Mouse (Mus musculus) liver, embryonic 14.5 days (tissue): Measurements from ENCODE around the gene Tmem51. TPM values are rescaled to one million over a fixed set of nuclear protein-coding genes. Genes with fewer than 3 reads are reported as not detected.

Experiments used
- ATAC-seq: fragments of 200-750 bp; cut with Nextera tagmentation; 2 replicates; pipeline ENCODE4 v1.8.0; 2017; ENCODE audit warnings: moderate number of reproducible peaks, mild to moderate bottlenecking, moderate library complexity; ENCODE audit not compliant: insufficient read depth
- DNase-seq, 3 experiments: peaks; one replicate each; pipeline ENCODE4 v3.0.0-alpha.2; 2012 to 2013; ENCODE audit warnings: low read depth in 3 of 3, low spot score in 3 of 3
- H3K27ac ChIP-seq: fragments of 300-500 bp; sonication (generic); 2 replicates; pipeline ENCODE4 v1.5.1; 2014; ENCODE audit warnings: moderate library complexity, mild to moderate bottlenecking, control low read depth, inconsistent platforms
- H3K27me3 ChIP-seq: fragments of 300-500 bp; sonication (generic); 2 replicates; pipeline ENCODE4 v1.6.1; 2014; ENCODE audit warnings: mild to moderate bottlenecking, low read length, moderate library complexity; ENCODE audit not compliant: control insufficient read depth, insufficient read depth
- H3K36me3 ChIP-seq: fragments of 300-500 bp; sonication (generic); replicated peaks from 2 replicates; pipeline ENCODE4 v1.6.1; 2014; ENCODE audit warnings: low read depth; ENCODE audit not compliant: control insufficient read depth, insufficient read depth
- H3K4me1 ChIP-seq, 2 experiments: fragments of 200-500 bp in 1 of 2; fragments of 300-500 bp in 1 of 2; sonication (generic) in 1 of 2; replicated peaks; 2 replicates each; pipeline ENCODE4 v1.6.1; 2012 to 2014; ENCODE audit warnings: antibody characterized with exemption in 1 of 2, inconsistent platforms in 1 of 2, low read length in 1 of 2; ENCODE audit not compliant: control insufficient read depth in 2 of 2, insufficient read depth in 2 of 2
- H3K4me2 ChIP-seq: fragments of 300-500 bp; sonication (generic); 2 replicates; pipeline ENCODE4 v1.6.1; 2014; ENCODE audit warnings: low read depth, mild to moderate bottlenecking, control low read depth, moderate library complexity
- H3K4me3 ChIP-seq, 2 experiments: fragments of 200-500 bp in 1 of 2; fragments of 300-500 bp in 1 of 2; sonication (generic) in 1 of 2; 2 replicates each; pipeline ENCODE4 v1.5.1; 2012 to 2014; ENCODE audit warnings: low read depth in 2 of 2, low read length in 2 of 2, mild to moderate bottlenecking in 2 of 2, control low read depth in 1 of 2, inconsistent platforms in 1 of 2, moderate library complexity in 1 of 2; ENCODE audit not compliant: insufficient read depth in 1 of 2
- H3K9ac ChIP-seq: fragments of 300-500 bp; sonication (generic); replicated peaks from 2 replicates; pipeline ENCODE4 v1.6.1; 2014; ENCODE audit warnings: mild to moderate bottlenecking, control low read depth, moderate library complexity
- H3K9me3 ChIP-seq: fragments of 300-500 bp; sonication (generic); 2 replicates; pipeline ENCODE4 v1.6.1; 2016; ENCODE audit warnings: low read length, mixed read lengths; ENCODE audit not compliant: control insufficient read depth
- CTCF ChIP-seq: IDR thresholded peaks from 2 replicates; pipeline ENCODE4 v1.5.1; 2016; ENCODE audit warnings: antibody characterized with exemption, low read depth, control low read depth
- EP300 ChIP-seq: IDR thresholded peaks from 2 replicates; pipeline ENCODE4 v1.6.1; 2016; ENCODE audit warnings: antibody characterized with exemption, low read depth
- WGBS: fragments of 180-500 bp; shearing (Covaris S2); extraction: QIAGEN DNeasy Blood & Tissue Kit; methylation state at CpG from one replicate; pipeline ENCODE4 v1.1.7; 2014; ENCODE audit not compliant: insufficient replicate concordance; 5-methylcytosine and 5-hydroxymethylcytosine counted together
- polyA plus RNA-seq, 2 experiments: library from polyadenylated mRNA; depleted of rRNA in 1 of 2; stranded (reverse) in 1 of 2; unstranded in 1 of 2; fragments of >200 nt; fragmentation: Nextera tagmentation in 1 of 2; extraction: Ambion mirVana in 1 of 2; gene quantifications; 2 replicates each; pipeline versions ENCODE4 v1.2.1 to v1.2.3; 2012 to 2014

Tmem51 gene
- polyA plus RNA-seq, 2 experiments, result 7.9 to 11.4 TPM

DNA sequence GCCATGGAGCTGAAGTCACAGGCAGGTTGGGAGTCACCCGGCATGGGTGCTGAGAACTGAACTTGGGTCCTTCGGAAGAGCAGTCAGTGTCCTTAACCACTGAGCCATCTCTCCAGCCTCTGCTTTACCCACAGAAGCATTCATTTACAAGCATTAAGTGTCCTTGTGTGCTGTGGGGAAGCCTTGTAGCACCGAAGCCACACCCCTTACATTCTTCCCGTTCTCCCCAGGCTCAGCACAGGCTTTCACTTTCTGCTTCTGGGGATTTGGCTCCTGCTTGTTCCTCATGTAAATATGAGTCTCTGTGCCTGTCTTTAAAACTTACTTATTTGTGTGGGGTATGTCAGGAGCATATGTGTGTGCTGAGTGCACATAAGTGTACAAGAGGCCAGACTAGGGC lies 60.9 kb downstream of the Tmem51 start:
- no peaks in the 10 kb centered on the region for H3K9me3 ChIP-seq
- no peak overlapping the region for H3K4me3 ChIP-seq
- H3K4me2 ChIP-seq, result no peak overlapping the region
- no peak overlapping the region for H3K9ac ChIP-seq
- TF ChIP-seq EP300 (no peak), CTCF (no peak)
- ATAC-seq (no peak), DNase-seq (no peak)
- H3K27ac ChIP-seq, result no peak overlapping the region
- no peaks in the 10 kb centered on the region; the same call in 1 of the 2 replicates for H3K27me3 ChIP-seq
- no peaks in the 10 kb centered on the region for H3K36me3 ChIP-seq
- peaks cover 0 to 4% of the 10 kb centered on the region in 2 experiments; a peak in 2 of 4 replicates for H3K4me1 ChIP-seq
- WGBS, result 48% methylated on average over 4 of the region's 4 CpGs

DNA sequence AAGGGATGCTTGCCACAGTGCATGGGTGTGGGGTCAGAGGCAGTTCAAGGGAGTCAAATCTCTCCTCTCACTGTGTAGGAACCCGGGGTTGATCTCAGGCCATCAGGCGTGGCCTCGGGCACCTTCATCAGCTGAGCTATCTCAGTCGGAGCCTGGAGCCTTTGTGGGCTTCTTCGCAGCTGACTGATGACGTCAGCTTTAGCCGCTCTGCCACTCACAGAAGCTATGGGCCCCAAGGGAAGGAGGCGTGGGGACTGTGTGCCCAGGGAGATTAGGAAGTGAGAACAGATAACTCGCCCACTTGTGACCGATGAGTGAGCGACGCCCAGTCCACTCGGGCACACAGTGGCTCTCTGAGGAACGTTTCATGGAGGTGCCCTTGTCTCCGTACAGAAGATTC lies 66.4 kb downstream of the Tmem51 start:
- Histone ChIP-seq H3K4me1 (peaks cover 8 to 25% of the 10 kb centered on the region in 2 experiments), H3K4me2 (peak overlapping the region; percentile 47), H3K4me3 (peak overlapping the region; percentile 46 to 56), H3K9me3 (no peaks in the 10 kb centered on the region), H3K27ac (no peak overlapping the region), H3K27me3 (peaks cover 24% of the 10 kb centered on the region), H3K9ac (peak overlapping the region; percentile 39), H3K36me3 (no peaks in the 10 kb centered on the region)
- peak; percentile 49 for TF ChIP-seq EP300
- TF ChIP-seq CTCF, result no peak
- ATAC-seq (peak; percentile 87), DNase-seq (peak; percentile 48 to 75 (median 50))
- 11% methylated on average over 15 of the region's 15 CpGs for WGBS

DNA sequence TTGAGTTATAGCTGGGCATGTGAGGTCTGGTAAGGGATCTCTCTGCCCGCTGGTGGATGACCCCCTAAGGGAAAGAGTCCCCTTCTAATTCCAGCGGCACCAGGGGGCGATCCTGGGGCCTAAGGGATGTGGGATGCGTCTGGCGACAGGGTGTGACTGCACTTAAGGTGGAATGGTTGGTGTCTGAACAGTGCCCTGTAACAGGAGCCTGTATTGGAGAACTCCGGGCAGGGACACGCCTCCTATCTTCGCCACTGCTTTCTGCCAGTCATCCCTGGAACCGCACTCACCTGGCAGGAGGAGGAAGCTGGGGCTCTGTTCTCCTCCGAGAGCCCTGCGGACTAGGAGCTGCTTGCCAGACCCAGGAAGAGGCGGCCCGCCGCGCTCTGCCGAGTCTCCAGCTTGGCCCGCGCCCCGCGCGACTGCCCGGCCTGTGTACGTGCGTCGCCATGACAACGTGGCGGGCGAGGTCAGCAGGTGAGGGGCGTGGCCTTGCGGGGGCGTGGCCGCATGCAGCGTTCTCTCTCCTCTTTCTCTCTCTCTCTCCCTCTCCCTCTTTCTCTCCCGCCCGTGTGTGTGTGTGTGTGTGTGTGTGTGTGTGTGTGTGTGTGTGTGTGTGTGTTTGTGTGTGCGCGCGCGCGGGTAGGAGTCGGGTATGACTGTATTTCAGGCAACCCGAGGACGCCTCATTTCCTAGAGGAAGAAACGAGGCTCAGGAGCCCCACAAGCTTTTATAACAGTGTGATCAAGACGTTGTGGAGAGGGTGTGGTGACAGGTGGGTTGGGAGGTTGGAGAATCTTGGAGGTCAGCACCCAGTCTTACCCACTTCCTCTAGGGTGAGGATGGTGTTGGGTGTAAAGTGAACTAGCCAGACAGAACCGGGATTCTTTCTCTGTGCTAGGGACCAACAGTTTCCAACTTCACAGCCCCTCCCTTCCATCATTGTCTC lies 69.2 kb downstream of the Tmem51 start, which contains the start of gene Fhad1:
TSS of gene Fhad1 (minus strand) at position 424 of the 950 bp plus-strand sequence.
- no peak within 1 kb of the TSS for H3K27ac ChIP-seq
- H3K27me3 ChIP-seq, result peaks cover 24% of the 10 kb centered on the region
- TF ChIP-seq EP300, result no peak
- H3K4me3 ChIP-seq, result peak within 1 kb of the TSS; percentile 39 to 45
- H3K4me2 ChIP-seq, result peak within 1 kb of the TSS; percentile 61
- peaks cover 8 to 25% of the 10 kb centered on the region in 2 experiments for H3K4me1 ChIP-seq
- DNase-seq (peak; percentile 32 to 66 (median 50)), ATAC-seq (peak; percentile 53)
- no peaks in the 10 kb centered on the region for H3K9me3 ChIP-seq
- WGBS, result 2% methylated on average over 44 of the region's 46 CpGs
- no peak within 1 kb of the TSS; the same call in 1 of the 2 replicates for H3K9ac ChIP-seq
- no peaks in the 10 kb centered on the region for H3K36me3 ChIP-seq

DNA sequence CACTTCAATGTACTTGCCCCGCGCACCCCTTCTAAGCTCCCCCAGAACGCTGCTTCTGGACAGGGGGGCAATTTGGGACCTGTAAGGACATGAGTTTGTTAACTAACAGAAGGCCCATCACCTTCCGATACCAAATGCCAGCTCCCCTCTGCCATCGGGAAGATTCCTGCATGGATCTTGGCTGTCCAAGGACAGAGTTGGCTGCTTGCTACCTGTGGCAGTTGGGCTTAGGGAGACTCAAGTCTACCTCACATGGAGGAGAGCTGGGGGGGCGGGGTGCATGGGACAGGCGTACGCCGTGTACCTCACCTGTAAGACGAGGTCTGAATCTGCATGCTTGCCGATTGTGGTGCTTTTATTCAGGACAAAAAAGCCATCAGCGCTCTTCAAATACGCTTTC lies 72.9 kb downstream of the Tmem51 start:
- WGBS, result 73% methylated on average over 13 of the region's 13 CpGs
- Histone ChIP-seq H3K4me1 (peaks cover 0 to 9% of the 10 kb centered on the region in 2 experiments; a peak in 3 of 4 replicates), H3K9ac (no peak overlapping the region), H3K27ac (no peak overlapping the region), H3K36me3 (no peaks in the 10 kb centered on the region), H3K9me3 (no peaks in the 10 kb centered on the region), H3K4me3 (no peak overlapping the region), H3K27me3 (peaks cover 20% of the 10 kb centered on the region), H3K4me2 (no peak overlapping the region)
- no peak for ATAC-seq
- TF ChIP-seq EP300, result no peak
- no peak for TF ChIP-seq CTCF
- DNase-seq, result no peak

DNA sequence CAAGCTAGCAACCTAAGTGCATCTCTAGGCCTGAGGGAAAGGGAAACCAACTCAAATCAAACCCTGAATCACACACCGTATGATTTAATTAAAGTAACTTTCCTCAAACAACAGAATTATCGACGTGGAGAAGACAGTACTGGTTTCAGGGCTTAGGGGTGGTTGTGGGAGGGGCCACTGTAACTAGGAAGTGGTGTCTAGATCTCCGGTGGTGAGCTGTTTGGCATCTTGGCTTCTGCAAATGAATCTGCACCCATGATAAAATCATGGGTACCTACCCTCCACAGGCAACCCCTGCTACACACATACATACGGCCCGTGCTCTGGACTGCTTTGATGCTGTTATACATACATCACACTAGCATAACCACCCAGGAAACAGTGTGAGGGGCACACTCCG lies 73.7 kb downstream of the Tmem51 start:
- H3K27ac ChIP-seq, result no peak overlapping the region
- H3K9me3 ChIP-seq, result no peaks in the 10 kb centered on the region
- ATAC-seq (no peak), DNase-seq (no peak)
- no peak overlapping the region for H3K9ac ChIP-seq
- no peak overlapping the region for H3K4me2 ChIP-seq
- H3K27me3 ChIP-seq, result peaks cover 15% of the 10 kb centered on the region
- peaks cover 0 to 7% of the 10 kb centered on the region in 2 experiments; a peak in 2 of 4 replicates for H3K4me1 ChIP-seq
- H3K36me3 ChIP-seq, result no peaks in the 10 kb centered on the region
- no peak overlapping the region for H3K4me3 ChIP-seq
- 53% methylated on average over 7 of the region's 7 CpGs for WGBS
- no peak for TF ChIP-seq CTCF
- TF ChIP-seq EP300, result no peak
